Mouse (Mus musculus): ENCODE measurements around the gene Chka. TPM values are rescaled to one million over a fixed set of nuclear protein-coding genes. Genes with fewer than 3 reads are reported as not detected.

Gene Chka
- polyA plus RNA-seq, 1 experiment from 2014 or later = 66.6 TPM

DNA sequence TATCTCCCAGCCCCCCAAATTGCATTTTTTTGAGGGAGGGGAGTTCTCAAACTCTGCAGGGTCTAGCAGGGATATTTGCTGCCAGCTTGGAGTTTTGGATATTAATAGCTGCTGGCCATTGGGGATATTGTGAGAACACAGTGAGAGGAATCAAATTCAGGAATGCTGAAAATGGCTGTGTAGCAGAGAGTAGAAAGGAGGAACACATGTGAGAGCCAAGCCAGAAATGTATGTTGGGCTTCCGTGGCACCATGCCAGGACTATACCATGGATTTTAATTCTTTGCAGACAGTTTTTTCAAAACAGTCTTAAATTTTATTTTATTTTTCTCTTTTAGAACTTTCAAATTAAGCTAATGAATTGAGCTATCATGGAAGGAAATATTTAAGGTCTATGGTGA lies 16.7 kb downstream of the Chka start:
- Histone ChIP-seq H3K27me3 (no peaks in the 10 kb centered on the region), H3K4me1 (replicated peaks) (no peaks in the 10 kb centered on the region; the same call in 1 of the 2 replicates), H3K4me3 (no peak overlapping the region), H3K9ac (no peak overlapping the region), H3K9me3 (0 out of 2 replicates have a peak, but pooled peaks cover 2% of the 10 kb centered on the region), H3K4me2 (no peak overlapping the region), H3K36me3 (peaks cover 10% of the 10 kb centered on the region; the same call in 1 of the 2 replicates), H3K27ac (replicated peaks) (no peak overlapping the region)
- 97% methylated on average over 1 of the region's 1 CpGs for WGBS
- no peak for ATAC-seq (ENCODE audit: low FRiP score, low read depth)

DNA sequence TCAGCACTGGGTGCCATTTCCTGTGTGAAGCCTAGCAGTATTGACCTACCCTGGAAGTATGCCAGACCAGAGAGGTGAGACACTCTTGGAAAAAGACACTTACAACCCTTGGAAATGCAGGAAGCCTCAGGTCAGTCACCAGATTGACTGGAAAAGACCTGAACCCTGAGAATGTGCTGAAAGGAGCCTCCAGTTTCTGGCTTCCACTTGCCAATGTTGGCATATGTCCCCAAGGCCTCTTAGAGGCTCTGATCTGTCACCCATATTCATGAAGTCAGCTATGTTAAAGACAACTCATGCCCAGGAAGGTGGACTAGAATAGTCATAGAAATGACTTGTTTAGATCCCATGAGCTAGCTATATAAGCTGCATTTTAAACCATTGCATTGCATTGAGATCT lies 19.9 kb downstream of the Chka start:
- ATAC-seq (ENCODE audit: low FRiP score, low read depth) = no peak
- Histone ChIP-seq H3K4me3 (no peak overlapping the region), H3K27ac (replicated peaks) (no peak overlapping the region), H3K4me2 (no peak overlapping the region), H3K4me1 (replicated peaks) (no peaks in the 10 kb centered on the region; the same call in 1 of the 2 replicates), H3K9ac (no peak overlapping the region), H3K9me3 (no peaks in the 10 kb centered on the region), H3K36me3 (no peaks in the 10 kb centered on the region), H3K27me3 (no peaks in the 10 kb centered on the region)

DNA sequence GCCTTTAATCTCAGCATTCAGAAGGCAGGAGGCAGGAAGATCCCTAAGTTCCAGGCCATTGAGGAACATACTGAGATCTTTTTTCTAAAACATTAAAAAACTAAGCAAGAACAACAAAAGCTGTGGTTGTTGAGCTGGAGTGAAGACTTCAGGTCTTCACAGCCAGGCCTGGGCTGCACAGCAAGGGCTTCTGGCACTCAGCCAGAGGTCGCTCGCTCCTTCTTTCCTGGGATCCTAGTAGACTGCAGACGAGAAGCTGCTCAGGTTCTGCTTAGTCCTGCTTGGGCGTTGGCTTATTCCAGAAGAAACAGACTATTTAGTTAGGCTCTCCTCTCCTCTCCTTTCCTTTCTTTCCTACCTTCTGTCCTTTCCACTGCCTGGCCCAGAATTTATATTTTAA lies 20.8 kb downstream of the Chka start:
- 57% methylated on average over 4 of the region's 4 CpGs for WGBS
- H3K36me3 ChIP-seq = no peaks in the 10 kb centered on the region
- no peak overlapping the region for H3K4me3 ChIP-seq
- H3K4me1 ChIP-seq (replicated peaks) = no peaks in the 10 kb centered on the region; the same call in 1 of the 2 replicates
- no peak overlapping the region for H3K27ac ChIP-seq (replicated peaks)
- no peak for ATAC-seq (ENCODE audit: low FRiP score, low read depth)
- no peaks in the 10 kb centered on the region for H3K27me3 ChIP-seq
- no peak overlapping the region for H3K4me2 ChIP-seq
- no peak overlapping the region for H3K9ac ChIP-seq
- no peaks in the 10 kb centered on the region for H3K9me3 ChIP-seq

GRCm38 (mm10) chr19:3875045-3875444 lies 23.5 kb downstream of the Chka start:
- H3K27ac ChIP-seq (replicated peaks) = no peak overlapping the region
- 90% methylated on average over 7 of the region's 7 CpGs for WGBS
- peaks cover 4% of the 10 kb centered on the region; the same call in 1 of the 2 replicates for H3K36me3 ChIP-seq
- H3K4me2 ChIP-seq = no peak overlapping the region
- H3K9me3 ChIP-seq = no peaks in the 10 kb centered on the region
- H3K27me3 ChIP-seq = no peaks in the 10 kb centered on the region
- no peak for ATAC-seq (ENCODE audit: low FRiP score, low read depth)
- no peak overlapping the region for H3K4me3 ChIP-seq
- no peak overlapping the region for H3K9ac ChIP-seq
- H3K4me1 ChIP-seq (replicated peaks) = no peaks in the 10 kb centered on the region; the same call in 1 of the 2 replicates

DNA sequence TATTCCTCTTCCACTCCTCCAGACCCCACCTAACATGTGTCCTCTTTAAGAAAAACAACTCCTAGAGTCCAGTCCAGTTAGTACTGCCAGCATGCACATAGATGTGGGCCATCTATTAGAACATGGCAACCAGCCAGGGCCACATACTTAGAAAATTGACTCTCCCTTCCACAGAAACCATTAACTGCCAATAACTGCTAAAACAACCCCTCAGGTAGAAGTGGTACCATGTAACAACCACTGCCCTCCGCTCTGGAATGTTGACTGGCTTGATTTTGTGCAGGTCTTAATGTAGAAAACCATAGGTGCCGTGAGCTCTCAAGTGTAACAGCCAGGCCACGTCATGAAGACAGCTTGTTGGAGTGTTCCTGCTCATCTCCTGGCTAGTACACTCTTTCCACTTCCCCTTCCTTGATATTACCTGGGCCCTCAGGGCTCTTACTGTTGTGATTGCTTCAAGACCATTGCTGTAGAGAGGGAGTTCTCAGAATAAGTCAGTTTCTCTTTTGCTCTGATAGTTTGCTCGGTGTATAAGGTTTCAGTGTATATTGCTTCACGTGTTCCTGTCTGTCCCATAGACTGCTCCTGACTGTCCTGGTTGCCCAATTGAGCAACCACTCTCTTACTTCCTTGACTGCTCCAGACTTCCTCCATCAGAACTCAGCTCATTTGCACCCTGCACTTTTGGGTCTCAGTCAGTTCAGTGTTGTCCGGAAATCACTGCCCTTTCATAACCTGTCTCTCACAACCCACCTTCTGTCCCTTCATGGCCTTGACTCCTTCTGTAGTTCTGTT lies 28.7 kb downstream of the Chka start:
- no peak for ATAC-seq (ENCODE audit: low FRiP score, low read depth)
- Histone ChIP-seq H3K36me3 (peaks cover 4% of the 10 kb centered on the region), H3K9ac (no peak overlapping the region), H3K4me2 (no peak overlapping the region), H3K9me3 (no peaks in the 10 kb centered on the region), H3K4me1 (replicated peaks) (no peaks in the 10 kb centered on the region), H3K4me3 (no peak overlapping the region), H3K27me3 (no peaks in the 10 kb centered on the region), H3K27ac (replicated peaks) (no peak overlapping the region)
- 91% methylated on average over 6 of the region's 6 CpGs for WGBS

DNA sequence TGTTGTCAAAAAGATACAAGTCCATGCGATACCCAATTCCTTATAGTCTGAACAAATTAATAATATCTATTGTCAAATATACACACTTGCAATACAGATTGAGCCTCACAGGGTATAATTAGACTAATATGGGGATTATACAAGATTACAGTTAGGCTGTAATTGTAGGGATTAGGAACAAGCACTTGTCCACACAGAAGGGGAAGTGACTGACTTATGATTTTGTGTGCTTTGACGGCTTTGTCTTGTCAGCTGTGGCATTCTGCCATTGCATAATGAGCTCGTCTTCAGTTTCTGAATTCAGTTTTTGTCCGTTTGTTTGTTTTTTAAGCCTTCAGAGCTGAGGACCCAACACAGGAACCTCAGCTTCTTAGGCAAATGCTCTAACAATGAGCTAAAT lies 30.6 kb downstream of the Chka start:
- H3K9me3 ChIP-seq = no peaks in the 10 kb centered on the region
- no peak overlapping the region for H3K9ac ChIP-seq
- H3K27ac ChIP-seq (replicated peaks) = no peak overlapping the region
- peaks cover 16% of the 10 kb centered on the region for H3K36me3 ChIP-seq
- H3K4me3 ChIP-seq = no peak overlapping the region
- H3K4me1 ChIP-seq (replicated peaks) = no peaks in the 10 kb centered on the region
- H3K4me2 ChIP-seq = no peak overlapping the region
- no peaks in the 10 kb centered on the region for H3K27me3 ChIP-seq
- 73% methylated on average over 4 of the region's 4 CpGs for WGBS
- no peak for ATAC-seq (ENCODE audit: low FRiP score, low read depth)

- H3K36me3 ChIP-seq = peaks cover 28% of the 10 kb centered on the region
- H3K4me3 ChIP-seq = no peak overlapping the region
- H3K4me2 ChIP-seq = no peak overlapping the region
- H3K9me3 ChIP-seq = no peaks in the 10 kb centered on the region
- ATAC-seq (ENCODE audit: low FRiP score, low read depth) = no peak
- H3K27me3 ChIP-seq = no peaks in the 10 kb centered on the region
- no peak overlapping the region for H3K9ac ChIP-seq
- WGBS = 75% methylated on average over 6 of the region's 6 CpGs
- no peaks in the 10 kb centered on the region for H3K4me1 ChIP-seq (replicated peaks)
- no peak overlapping the region for H3K27ac ChIP-seq (replicated peaks)
These were observed 32.9 kb downstream of the Chka start for GRCm38 (mm10) chr19:3884325-3884990.

DNA sequence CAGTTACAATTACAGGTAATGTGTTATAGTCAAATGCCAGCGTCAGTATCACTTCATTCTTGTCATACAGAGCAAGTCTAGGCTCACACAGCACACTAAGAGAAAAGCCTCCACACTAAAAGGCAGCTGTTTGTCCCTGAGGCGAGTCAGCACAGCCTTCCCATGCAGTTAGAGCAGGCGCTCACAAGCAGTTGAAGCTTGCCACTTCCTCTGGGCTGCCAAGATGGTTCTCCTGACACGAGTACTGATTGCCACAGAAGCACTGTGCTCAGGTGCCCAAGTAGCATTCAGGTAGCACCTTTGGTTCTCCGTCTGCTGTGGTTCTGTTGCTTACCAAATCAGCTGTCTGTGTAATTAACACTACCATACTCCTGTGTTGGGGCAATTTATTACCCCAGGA lies 37.5 kb downstream of the Chka start:
- Histone ChIP-seq H3K4me2 (no peak overlapping the region), H3K27ac (replicated peaks) (no peak overlapping the region), H3K36me3 (peaks cover 64% of the 10 kb centered on the region), H3K27me3 (no peaks in the 10 kb centered on the region), H3K9ac (no peak overlapping the region), H3K4me1 (replicated peaks) (no peaks in the 10 kb centered on the region), H3K4me3 (no peak overlapping the region), H3K9me3 (no peaks in the 10 kb centered on the region)
- ATAC-seq (ENCODE audit: low FRiP score, low read depth) = no peak
- 91% methylated on average over 5 of the region's 5 CpGs for WGBS

- no peak overlapping the region for H3K9ac ChIP-seq
- 89% methylated on average over 8 of the region's 8 CpGs for WGBS
- H3K4me2 ChIP-seq = no peak overlapping the region
- no peak overlapping the region for H3K27ac ChIP-seq (replicated peaks)
- no peak overlapping the region for H3K4me3 ChIP-seq
- 0 out of 2 replicates have a peak, but pooled peaks cover 6% of the 10 kb centered on the region for H3K4me1 ChIP-seq (replicated peaks)
- H3K9me3 ChIP-seq = no peaks in the 10 kb centered on the region
- no peak for ATAC-seq (ENCODE audit: low FRiP score, low read depth)
- no peaks in the 10 kb centered on the region for H3K27me3 ChIP-seq
- peaks cover 72% of the 10 kb centered on the region for H3K36me3 ChIP-seq
These were observed 38.6 kb downstream of the Chka start for GRCm38 (mm10) chr19:3890181-3890580.

DNA sequence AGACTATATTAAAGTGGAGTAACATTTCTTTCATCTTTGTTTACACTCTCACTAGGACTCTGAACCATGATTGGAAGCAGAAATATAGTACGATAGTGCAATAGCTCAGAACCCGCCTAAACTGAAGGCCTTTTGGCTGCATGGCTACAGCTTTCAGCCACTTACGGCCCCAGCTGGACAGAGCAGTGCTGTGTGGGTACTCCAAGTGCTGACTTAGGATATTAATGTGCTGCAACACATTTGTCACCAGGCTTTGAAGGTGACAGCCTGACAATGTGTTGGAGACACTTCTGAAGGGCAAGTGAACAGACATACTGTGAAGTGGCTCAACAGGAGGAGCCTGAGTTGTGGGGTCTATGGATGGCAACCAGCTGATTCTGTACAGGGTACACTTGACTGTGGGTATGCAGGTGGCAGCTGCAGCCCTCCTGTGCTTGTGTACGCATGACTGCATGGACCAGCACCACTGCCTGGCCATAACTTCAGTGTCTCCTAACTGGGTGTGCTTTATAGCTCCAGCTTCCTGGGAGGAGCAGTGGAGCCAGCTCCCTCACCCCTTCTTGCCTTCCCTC lies 42.1 kb downstream of the Chka start:
- ATAC-seq (ENCODE audit: low FRiP score, low read depth) = no peak
- Histone ChIP-seq H3K9ac (no peak overlapping the region), H3K4me3 (no peak overlapping the region), H3K4me2 (no peak overlapping the region), H3K9me3 (no peaks in the 10 kb centered on the region), H3K27ac (replicated peaks) (no peak overlapping the region), H3K27me3 (no peaks in the 10 kb centered on the region), H3K4me1 (replicated peaks) (0 out of 2 replicates have a peak, but pooled peaks cover 15% of the 10 kb centered on the region), H3K36me3 (peaks cover 56% of the 10 kb centered on the region)
- 88% methylated on average over 4 of the region's 4 CpGs for WGBS

GRCm38 (mm10) chr19:3894294-3894693 lies 42.7 kb downstream of the Chka start:
- Histone ChIP-seq H3K4me1 (replicated peaks) (0 out of 2 replicates have a peak, but pooled peaks cover 15% of the 10 kb centered on the region), H3K4me3 (no peak overlapping the region), H3K27ac (replicated peaks) (peak overlapping the region; percentile 75; the same call in 1 of the 2 replicates), H3K27me3 (no peaks in the 10 kb centered on the region), H3K4me2 (no peak overlapping the region), H3K9ac (no peak overlapping the region), H3K36me3 (peaks cover 49% of the 10 kb centered on the region), H3K9me3 (no peaks in the 10 kb centered on the region)
- no peak for ATAC-seq (ENCODE audit: low FRiP score, low read depth)
- WGBS = 86% methylated on average over 2 of the region's 2 CpGs

GRCm38 (mm10) chr19:3895171-3895631 lies 43.6 kb downstream of the Chka start:
- H3K27ac ChIP-seq (replicated peaks) = peak overlapping the region; percentile 75
- H3K4me3 ChIP-seq = no peak overlapping the region
- H3K9ac ChIP-seq = no peak overlapping the region
- H3K36me3 ChIP-seq = peaks cover 42% of the 10 kb centered on the region
- no peaks in the 10 kb centered on the region for H3K9me3 ChIP-seq
- peak; percentile 89 for ATAC-seq (ENCODE audit: low FRiP score, low read depth)
- H3K27me3 ChIP-seq = no peaks in the 10 kb centered on the region
- no peak overlapping the region for H3K4me2 ChIP-seq
- WGBS = 10% methylated on average over 3 of the region's 3 CpGs
- 0 out of 2 replicates have a peak, but pooled peaks cover 15% of the 10 kb centered on the region for H3K4me1 ChIP-seq (replicated peaks)
